Mouse (Mus musculus) effector memory CD4-positive, alpha-beta T cell, adult 5 months (primary cell): Measurements from ENCODE around the gene Fastkd2. TPM values are rescaled to one million over a fixed set of nuclear protein-coding genes. Genes with fewer than 3 reads are reported as not detected.

Source experiments
- polyA plus RNA-seq: library from polyadenylated mRNA; unstranded; fragments of 100-300 nt; shearing (Covaris generic); gene quantifications from one replicate; pipeline ENCODE4 v1.2.1, GENCODE M21; 2017

Gene Fastkd2
- 37.2 TPM for polyA plus RNA-seq

GRCm38 (mm10) chr1:63730240-63730771 is at the start of gene Fastkd2, which contains the start of gene Mdh1b:
Gene Fastkd2 (plus strand): TSS chr1:63730614.
Gene Mdh1b (minus strand): TSS chr1:63730318.

GRCm38 (mm10) chr1:63686827-63687226 is 43.6 kb upstream of the Fastkd2 start, which contains the start of gene Dytn:
Gene Dytn (minus strand): TSS chr1:63686927.

GRCm38 (mm10) chr1:63769167-63769566 is 38.8 kb downstream of the Fastkd2 start, which contains the start of gene 4933402D24Rik:
Gene 4933402D24Rik (minus strand): TSS chr1:63769267.

Other genes starting within 250 kb of the Fastkd2 start
- not detected for gene Gm39653, start 114.6 kb upstream of the Fastkd2 start, polyA plus RNA-seq
- not detected for gene Dytn, start 43.7 kb upstream of the Fastkd2 start, polyA plus RNA-seq
- not detected for gene Mdh1b, start 296 bp upstream of the Fastkd2 start, polyA plus RNA-seq
- not detected for gene 4933402D24Rik, start 38.7 kb downstream of the Fastkd2 start, polyA plus RNA-seq